Mouse (Mus musculus) adrenal gland, adult 2 months (tissue): Measurements from ENCODE around the gene Serpina9. TPM values are rescaled to one million over a fixed set of nuclear protein-coding genes. Genes with fewer than 3 reads are reported as not detected.
A peak's percentile ranks its signal among the peaks of the same experiment; 100 is the strongest.

ENCODE experiments used
- DNase-seq: peaks from one replicate; pipeline ENCODE4 v3.0.0; 2021
- long read RNA-seq: library from polyadenylated mRNA; stranded (forward); transcript quantifications from one replicate; pipeline ENCODE4 v2.0.0, GENCODE M21; 2021
- polyA plus RNA-seq: library from polyadenylated mRNA; depleted of rRNA; stranded (reverse); fragments of >200 nt; gene quantifications from 2 replicates; pipeline ENCODE4 v1.2.3, GENCODE M21; 2012; rRNA removed
- total RNA-seq, 2 experiments: library from RNA; stranded (reverse); gene quantifications; 2 replicates each; pipeline ENCODE4 v1.2.3; 2021

Gene Serpina9
- total RNA-seq (not detected), polyA plus RNA-seq (not detected in 2 replicates)
- long read RNA-seq: 0 reads

DNA sequence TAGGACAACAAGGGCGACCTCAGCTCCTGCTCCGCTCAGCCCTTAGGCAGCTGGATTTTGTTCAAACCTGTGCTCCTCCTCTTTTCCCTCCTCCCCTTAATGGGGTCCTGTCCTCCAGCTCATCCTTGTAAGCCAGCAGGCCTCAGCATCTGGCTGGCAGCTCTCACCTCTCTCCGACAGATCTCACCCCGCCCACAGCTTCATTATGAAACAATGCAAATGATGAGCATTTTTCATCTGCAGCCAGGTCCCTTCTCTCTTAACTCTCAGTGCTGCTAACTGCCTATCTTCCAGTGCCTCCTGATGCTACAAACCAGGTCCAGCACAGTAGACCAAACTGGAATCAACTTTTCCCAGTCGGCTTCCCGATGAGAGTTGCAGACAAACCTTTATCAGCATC is at the start of gene Serpina9:
TSS of gene Serpina9 (minus strand) at position 136 of the 400 bp plus-strand sequence.
- DNase-seq: no peak

DNA sequence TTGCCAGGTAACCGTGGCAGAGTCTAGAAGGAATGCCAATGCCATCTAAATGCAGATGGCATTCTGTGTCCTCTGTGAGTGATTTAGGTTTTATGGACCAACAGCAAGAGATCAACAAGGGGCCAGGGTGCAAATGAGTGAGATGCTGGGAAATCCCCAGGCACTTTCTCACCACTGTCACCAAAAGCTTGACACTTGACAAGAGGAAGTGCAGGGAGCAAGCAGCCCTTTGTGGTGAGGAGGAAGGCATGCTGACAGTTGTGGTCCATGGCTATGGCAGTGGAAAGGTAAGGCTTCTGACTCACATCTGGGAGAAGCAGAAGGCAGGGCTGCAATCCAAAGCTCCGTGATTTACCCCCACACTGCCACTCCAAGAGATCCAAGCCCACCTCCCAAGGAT is 48.3 kb upstream of the Serpina9 start:
- no peak for DNase-seq

DNA sequence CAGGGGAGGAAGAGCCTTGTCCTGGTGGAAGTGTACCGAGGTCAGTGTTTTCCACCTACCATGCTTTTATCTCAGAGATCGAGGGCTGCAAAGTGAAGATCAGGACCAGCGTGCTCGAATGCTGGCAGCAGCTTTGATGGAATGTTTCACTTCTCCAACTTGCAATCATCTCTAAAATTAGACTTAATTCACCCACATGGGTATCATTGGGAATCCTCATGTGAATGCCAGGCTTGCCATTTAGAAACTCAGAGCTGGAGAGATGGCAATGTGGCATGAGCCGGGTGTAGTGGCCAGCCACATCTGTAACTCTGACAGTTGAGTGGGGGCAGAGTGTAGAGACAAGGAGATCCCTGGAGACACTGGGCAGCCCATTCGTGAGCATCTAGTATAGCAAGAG is 46.6 kb upstream of the Serpina9 start:
- DNase-seq: no peak

DNA sequence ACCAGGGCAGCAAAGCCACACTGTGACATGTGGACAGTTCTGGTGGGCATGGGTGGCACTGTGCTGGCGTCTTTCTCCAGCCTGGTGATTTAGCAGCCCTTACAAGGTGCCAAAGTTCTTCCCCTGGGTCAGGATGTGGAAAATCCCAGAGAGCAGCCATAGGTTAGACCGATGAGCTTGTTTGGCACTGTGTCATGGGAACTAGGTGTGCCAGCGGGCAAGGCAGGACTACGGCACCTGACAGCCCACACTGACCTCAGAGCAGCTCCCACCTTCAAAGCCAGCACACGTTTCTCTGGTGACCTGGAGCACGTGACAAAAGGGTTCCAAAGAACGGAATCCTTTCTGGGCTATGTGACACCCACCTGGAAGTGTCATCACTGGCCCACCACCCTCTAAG is 44.0 kb upstream of the Serpina9 start:
- no peak for DNase-seq

DNA sequence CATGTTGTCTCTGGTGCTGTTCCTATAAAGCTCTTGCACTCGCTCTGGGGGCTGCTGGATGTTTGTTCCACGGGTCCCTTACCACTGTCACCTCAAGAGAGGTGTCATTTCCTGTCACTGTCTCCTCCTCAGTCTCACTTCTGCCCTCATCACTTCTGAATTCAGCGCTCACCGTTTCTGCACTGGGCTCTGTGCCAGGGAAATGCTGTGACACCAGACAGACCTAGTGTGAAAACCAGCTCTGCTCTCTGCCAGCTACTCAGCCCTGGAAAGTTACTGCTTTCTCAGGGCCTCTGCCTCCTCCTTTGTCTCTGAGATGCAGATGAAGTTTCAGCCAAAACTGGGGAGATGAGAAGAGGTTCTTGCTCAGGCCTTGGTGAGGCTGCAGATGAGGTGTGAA is 43.5 kb upstream of the Serpina9 start:
- DNase-seq: no peak

DNA sequence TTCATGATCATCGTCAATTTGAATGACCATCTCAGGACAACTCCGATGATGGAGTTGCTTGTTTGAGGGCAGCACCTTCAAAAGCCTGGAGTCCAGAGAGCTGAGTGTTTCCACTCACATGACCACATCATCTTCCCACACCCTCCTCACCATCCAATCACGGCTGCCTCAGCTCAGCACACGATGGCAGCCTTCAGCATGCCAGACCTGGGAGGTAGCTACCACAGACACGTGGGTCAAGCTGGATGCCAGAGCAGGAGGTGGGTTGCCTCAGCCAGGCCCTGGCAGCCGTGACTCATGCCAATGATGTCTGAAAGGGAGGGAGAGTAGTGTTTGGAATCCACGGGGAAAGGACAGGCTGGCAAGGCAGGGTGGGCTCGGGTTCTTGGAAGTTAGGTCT is 42.2 kb upstream of the Serpina9 start:
- no peak for DNase-seq

DNA sequence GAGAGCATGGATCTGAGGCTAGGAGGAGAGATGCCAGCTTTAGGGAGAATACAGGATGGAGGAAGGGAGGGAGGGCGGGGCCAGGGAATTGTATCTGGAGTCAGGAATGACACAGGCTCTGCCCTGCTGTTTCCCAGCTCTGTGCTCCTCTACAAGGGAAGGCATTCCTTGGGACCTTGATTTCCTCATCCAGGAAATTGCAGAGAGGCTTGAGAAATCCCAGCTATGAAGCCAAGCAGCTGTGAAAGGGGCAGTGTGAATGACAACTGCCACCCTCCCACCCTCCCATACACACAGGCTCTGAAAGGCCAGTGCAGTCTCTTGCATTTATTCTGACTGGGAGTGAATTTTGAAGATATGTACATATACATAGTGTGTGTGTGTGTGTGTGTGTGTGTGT is 40.4 kb upstream of the Serpina9 start:
- DNase-seq: no peak

DNA sequence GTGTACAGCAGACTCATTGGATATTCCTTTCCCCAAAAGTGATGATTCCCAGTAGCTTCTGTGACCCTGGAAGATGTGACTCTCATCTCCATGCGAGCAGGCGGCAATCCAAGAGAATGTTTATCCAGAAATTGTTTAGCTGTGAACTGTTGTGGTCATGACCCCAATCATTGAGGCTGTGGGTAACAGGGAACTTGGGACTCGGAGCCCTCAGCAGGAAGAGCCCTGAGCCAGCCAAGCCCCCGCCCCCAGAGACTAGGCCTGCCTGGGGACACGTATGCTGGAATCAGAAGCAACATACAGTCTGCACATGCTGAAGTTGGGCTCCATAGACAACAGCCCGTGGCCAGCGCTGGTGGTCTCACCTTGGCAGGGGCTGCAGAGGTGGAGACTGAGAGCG is 32.2 kb upstream of the Serpina9 start:
- DNase-seq: no peak

DNA sequence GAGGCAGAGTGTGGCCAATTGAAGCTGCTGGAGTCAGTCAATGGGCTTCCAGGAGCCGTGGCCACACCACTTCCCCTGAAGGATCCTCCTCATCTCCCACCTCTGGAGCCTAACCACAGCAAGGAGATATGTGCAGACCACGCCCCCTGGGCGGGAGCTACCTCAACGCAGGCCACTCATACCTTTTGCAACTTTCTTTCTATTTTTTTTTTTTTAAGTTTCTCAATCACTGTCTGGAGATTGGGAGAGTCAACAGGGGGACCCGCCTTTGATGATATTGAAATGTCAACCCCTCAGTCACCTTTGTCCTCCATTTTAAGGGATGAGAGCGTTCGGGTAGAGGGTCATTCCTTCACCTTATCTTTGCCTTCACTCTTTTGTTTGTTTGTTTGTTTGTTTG is 30.8 kb upstream of the Serpina9 start, which contains the start of gene Serpina12:
TSS of gene Serpina12 (minus strand) at position 101 of the 400 bp plus-strand sequence.
- DNase-seq: no peak

DNA sequence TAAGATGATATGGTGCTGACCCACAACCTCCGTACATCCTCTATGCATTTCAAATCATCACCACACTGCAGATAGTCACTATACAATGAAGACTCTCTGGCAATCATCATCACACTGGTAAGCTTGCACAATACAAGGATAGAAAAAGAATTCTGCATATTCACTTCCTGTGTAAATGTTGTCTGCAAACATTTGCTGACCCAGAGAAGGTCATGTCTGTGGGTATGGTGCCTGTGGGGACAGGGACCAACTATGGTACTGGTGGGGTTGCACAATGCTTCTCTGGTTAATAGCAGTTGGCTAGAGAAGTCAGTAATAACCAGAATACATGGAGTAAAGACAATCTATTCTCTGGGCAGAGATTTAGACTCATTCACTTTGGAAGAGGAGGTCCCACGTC is 29.2 kb upstream of the Serpina9 start:
- no peak for DNase-seq

DNA sequence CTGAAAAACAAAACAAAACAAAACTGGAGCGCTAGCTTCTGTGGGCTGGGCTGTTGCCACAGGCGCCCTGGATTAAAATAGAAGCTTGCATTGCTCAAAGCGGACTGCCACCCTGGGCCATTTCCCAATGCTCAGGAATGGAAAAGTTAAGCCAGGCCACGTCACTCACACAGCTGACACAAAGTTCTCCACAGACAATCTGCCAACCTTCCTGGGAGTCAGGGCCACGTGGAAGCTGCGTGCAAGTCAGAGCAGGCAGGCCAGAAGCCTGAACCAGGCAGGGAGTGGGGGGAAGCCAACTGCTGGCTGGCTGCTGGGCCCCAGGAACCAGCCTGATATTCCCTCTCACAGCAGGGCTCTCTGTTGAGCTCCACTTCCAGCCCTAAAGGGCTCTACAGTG is 27.8 kb upstream of the Serpina9 start:
- peak; percentile 78 for DNase-seq

DNA sequence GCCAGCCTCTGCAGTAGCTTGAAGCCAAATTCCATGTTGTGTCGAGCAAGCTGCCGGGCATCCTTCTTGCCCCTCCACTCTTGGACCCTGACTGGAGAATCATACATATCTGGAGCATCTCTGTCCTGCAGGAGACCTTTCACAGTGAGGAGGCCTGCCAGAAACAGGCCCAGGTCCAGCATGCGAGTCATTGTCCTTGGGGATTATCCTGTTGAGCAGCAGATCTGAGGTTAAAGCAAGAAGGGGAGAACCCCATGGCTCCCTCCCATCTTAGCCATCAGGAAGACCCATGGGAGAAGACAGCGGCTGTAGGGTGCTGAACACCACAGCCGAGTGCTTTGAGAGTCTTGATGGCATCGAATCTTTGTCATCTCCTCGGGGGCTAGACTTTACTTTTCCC is 24.6 kb upstream of the Serpina9 start:
- DNase-seq: no peak

DNA sequence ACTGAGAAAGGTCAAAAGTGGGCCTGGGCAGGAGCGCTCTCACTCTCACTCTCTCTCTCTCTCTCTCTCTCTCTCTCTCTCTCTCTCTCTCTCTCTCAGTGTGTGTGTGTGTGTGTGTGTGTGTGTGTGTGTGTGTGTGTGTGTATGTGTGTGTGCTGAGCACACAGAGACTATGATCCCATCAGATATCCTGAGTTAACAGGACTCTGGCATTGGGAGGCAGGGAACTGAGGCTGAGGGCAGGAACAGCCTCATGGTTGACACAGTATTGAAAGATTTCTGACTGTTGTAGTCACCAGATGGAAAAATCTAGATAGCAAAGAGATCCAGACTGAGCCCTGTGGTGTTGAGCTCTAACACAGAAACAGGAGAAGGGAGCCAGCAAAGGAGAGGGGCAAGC is 20.2 kb upstream of the Serpina9 start:
- DNase-seq: no peak

DNA sequence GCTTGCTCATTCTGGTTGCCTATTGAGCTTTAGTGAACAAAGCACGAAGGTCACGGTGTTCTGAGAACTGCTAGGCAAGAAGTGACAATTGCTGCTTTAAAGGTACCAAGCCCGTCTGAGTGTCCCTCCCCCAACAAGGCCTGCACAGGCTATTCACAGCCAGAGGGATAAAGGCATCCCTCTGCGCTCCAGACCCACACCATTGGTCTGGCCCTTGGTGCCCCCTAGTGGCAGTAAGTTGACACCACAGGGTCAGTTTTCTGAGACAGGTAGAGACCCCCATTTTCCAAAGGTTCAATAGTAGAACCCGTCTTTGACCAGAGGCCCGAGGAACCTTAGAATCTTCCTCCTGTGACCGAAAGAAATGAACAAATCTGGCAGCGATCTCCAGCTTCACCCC is 16.4 kb upstream of the Serpina9 start:
- DNase-seq: peak; percentile 36

DNA sequence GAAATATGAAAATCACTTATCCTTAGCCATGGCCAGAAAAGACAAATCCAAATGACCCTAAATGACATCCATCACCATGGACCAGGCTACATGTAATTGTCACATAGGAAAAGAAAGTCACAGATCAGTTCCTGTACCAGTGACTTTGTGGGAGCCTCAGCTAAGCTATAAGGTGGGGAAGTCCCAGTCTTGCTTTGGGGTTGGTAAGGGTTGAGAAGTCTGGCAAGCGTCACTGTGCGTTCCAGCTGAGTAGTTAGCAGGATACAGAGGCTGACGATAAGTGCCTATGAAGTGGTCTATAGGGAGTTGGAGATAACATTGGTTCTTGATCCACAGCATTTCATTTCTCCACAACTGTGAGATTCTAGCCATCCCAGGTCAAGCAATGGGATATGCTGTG is 1.7 kb upstream of the Serpina9 start:
- DNase-seq: no peak

DNA sequence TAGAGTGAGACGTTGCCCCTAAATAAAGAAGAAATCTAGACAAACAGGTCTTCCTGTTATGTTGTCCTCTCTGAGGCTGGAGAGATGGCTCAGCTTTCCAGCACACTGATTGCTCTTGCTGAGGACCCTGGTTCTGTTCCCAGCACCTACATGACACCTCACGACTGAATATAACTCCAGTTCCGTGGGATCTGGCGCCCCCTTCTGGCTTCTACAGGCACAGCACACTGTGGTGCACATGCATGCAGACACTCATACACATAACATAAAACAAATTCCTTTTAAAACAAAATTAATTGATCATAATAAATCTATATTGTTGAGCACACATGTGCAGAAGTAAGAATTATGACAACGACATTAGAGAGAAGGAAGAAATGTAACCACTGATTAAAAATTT is 8.9 kb downstream of the Serpina9 start:
- no peak for DNase-seq

DNA sequence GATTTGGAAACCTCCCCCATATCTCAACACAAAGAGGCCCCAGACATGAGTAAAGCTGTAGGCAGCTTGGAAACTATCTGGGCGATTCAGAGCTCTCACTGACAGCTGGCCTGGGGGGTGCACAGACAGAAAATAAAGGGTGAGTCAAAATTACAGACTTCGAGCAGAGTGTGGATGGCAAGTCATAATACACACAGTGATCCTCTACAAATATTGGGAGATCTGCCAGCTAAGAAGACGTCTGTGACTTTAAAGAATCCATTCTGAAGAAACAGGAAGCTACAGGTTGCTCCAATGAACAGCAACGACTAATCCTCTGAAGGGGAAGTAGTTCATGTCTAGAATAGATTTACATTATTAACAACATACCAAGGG is 10.3 kb downstream of the Serpina9 start:
- DNase-seq: no peak

DNA sequence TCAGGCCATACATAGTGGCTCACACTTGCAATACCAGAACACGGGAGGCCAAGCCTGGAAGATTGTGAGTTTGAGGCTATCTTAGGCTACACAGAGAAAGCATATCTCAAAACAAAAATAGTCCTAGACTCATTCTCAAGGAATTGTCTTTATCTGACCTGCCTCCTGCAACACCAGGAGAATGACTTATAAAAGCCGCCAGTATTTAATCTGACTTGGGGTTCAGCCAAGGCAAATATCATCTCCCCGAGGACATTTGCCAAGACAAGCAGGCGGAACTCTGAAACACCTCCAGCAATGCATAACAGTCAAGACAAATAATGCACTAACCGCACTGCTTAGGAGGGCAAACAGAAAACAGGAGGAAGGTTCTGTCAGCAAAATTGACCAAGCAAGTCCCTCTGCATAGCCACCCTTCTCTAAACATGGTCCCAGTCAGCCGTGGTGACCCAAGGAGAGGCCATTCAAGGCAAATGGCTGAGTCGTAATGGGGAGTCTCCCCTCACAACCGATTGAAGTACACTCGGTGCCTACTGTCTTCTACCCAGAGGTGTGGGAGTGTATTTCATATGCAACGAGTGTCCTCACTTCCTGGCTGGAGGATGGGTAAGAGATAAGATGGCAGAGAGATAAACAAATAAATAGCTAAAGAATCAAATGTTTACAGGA is 10.9 kb downstream of the Serpina9 start:
- peak; percentile 74 for DNase-seq

DNA sequence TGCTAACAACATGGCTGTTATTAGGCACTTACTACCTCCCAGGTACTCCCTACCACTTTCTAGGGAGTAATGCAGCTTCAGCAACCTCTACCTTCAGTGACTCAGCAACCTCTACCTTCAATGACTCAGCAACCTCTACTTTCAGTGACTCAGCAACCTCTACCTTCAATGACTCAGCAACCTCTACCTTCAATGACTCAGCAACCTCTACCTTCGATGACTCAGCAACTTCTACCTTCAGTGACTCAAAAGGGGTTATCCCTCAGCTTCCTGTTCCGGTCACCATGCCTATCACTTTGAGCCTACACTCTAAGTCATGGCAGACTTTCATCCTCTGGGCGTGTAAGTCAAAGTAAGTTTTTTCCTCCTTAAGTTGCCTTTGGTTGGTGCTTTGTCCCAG is 13.0 kb downstream of the Serpina9 start:
- DNase-seq: no peak

DNA sequence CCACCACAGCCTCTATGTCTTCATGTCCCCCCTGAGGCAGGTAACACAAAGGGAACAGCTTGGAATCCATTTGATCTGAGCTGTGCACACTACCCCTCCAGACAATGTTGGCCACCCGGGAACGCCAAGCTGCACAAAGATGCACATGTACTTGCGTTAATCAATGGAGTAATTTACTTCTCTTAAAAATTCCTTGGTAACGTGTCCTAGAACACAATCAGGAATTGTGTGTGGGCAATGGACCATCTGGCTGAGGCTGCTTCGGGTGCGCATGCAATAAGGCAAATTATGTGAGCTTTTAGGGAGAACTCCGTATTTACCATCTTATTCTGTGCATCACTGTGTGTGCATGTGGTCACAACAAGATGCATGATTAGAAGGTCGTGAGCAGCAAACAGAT is 13.9 kb downstream of the Serpina9 start:
- no peak for DNase-seq

DNA sequence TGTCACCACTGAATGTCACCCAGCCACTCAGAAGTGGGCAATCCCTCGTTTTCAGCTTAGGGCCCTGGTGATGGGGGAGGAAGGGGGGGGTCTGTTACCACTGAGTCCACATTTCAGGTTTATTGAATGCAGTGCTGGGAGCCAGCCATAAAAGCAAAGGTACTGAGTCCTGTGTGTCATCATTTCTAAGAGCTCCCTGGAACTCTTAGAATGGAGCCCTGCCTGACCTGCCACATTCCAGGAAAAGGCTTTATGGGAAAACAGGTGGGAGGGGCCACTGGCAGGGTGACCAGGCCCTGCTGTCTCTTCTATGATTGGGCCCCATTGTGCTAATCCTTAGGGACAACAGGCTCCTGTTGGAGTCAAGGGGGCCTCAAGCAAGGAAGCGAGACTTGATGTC is 17.0 kb downstream of the Serpina9 start:
- DNase-seq: no peak

DNA sequence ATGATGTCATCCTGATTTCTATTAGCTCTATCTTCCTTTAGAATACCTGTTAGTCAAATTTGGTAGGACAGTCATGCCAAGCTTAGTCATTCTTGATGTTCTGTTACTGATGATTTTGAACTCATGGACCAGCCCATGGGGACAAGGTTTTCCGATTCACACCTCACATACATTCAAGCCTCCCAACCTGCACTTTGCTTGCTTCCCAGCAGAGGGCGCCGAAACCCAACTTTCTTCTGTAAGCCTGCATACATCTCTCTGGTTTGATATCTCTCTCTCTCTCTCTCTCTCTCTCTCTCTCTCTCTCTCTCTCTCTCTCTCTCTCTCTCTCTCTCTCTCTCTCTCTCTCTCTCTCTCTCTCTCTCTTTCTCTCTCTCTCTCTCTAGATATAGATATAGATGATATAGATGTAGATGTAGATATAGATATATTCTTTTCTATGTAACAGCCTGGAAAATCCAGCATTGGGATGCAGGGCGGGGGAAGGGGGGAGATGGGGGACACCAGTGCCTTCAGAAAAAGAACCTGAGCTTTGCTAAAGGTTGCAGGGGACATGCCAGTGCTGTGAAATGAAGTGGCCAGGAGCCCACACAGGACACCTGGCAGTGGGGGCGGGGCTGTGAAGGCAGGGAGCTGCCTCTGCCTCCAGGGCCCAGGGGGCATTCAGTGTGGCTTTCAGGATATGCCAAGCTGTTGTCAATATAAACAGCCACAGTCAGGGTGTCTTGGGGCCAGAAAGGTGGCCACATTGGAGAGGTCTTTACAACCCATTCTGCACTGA is 18.1 kb downstream of the Serpina9 start:
- DNase-seq: peak; percentile 58

DNA sequence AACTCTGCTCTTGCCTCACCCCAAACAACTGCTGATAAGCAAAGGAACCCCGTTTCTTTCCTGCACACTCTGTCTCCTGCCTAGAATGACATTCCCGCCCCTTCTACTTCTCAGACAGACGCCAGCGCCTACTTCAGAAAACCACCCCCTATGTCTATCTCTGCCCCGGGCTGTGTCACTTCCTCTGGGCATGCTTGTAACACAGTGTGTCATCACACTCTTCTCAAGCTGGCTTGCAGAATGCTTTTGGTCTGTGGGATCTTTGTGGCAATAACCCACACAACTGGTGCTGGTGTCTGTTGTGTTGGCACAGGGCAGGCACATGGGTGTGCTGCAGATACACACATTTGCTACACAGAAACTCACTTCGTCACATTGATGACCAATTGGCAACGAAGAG is 20.6 kb downstream of the Serpina9 start:
- DNase-seq: no peak

DNA sequence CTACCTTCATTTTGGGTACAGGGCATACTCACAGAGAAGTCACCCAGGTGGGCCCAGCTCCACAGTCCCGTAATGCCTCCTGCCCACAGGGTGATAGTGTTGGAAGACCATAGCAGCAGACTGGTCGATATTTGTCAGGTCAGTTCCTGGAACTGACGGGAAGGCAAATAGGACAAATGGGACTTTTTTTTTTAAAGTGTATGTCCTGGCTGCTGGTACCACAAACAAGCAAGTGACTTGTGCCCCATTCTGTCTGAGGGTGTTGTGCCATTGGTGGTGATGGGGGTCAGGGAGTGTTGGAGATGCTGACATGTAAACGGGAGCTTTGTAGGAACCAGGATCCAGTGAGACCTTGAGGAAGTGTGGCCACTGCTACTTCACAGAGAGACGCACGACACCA is 23.7 kb downstream of the Serpina9 start, which contains the start of gene Serpina11:
TSS of gene Serpina11 (minus strand) at position 101 of the 400 bp plus-strand sequence.
- DNase-seq: no peak
